Mouse (Mus musculus) monocyte, adult 59 days (primary cell): ENCODE results near the gene Stip1. TPM values are rescaled to one million over a fixed set of nuclear protein-coding genes. Genes with fewer than 3 reads are reported as not detected.

Experiments
- total RNA-seq, 2 experiments: library from RNA; stranded (reverse); gene quantifications; one replicate each; pipeline ENCODE4 v1.2.4; 2023

Gene Stip1
- 10 to 100 TPM; 61.2 to 64.6 TPM for total RNA-seq

GRCm38 (mm10) chr19:7039841-7040636, at the start of gene Stip1:
Stip1 (minus strand) TSS chr19:7039967.

GRCm38 (mm10) chr19:7056248-7057087, 16.7 kb upstream of the Stip1 start, which contains the start of gene Macrod1:
Macrod1 (plus strand) TSS chr19:7056810.

GRCm38 (mm10) chr19:7019191-7019590, 20.6 kb downstream of the Stip1 start, which contains the start of gene Fermt3:
Fermt3 (minus strand) TSS chr19:7019469.

GRCm38 (mm10) chr19:6996006-6996405, 43.8 kb downstream of the Stip1 start, which contains the start of the genes Nudt22 and Trpt1:
Nudt22 (minus strand) TSS chr19:6996117.
Trpt1 (plus strand) TSS chr19:6996131.

GRCm38 (mm10) chr19:6992011-6992858, 47.5 kb downstream of the Stip1 start, which contains the start of gene Dnajc4:
Dnajc4 (minus strand) TSS chr19:6992572.

GRCm38 (mm10) chr19:6987061-6987903, 52.5 kb downstream of the Stip1 start, which contains the start of gene Vegfb:
Vegfb (minus strand) TSS chr19:6987651.

GRCm38 (mm10) chr19:6980381-6981093, 59.2 kb downstream of the Stip1 start, which contains the start of gene Fkbp2:
Fkbp2 (minus strand) TSS chr19:6980501.

GRCm38 (mm10) chr19:6975537-6976521, 63.9 kb downstream of the Stip1 start, which contains the start of gene Plcb3:
Plcb3 (minus strand) TSS chr19:6976470.

GRCm38 (mm10) chr19:6974211-6975205, 65.3 kb downstream of the Stip1 start, which contains the start of gene Ppp1r14b:
Ppp1r14b (plus strand) TSS chr19:6974968.

Other genes with a start within 250 kb of the Stip1 start
- gene Rps6ka4, start 199.3 kb downstream of the Stip1 start, total RNA-seq: 10 to 100 TPM; 44.6 to 47.2 TPM
- gene Ccdc88b, start 181.8 kb downstream of the Stip1 start, total RNA-seq: 100 to 1,000 TPM in 1 of 2 experiments, 10 to 100 TPM in 1; 90.6 to 102 TPM
- 100 to 1,000 TPM; 148 to 158 TPM for gene Trmt112, start 130.3 kb downstream of the Stip1 start, total RNA-seq
- 100 to 1,000 TPM; 664 to 666 TPM for gene Prdx5, start 129.9 kb downstream of the Stip1 start, total RNA-seq
- 10 to 100 TPM; 51.8 to 51.9 TPM for gene Esrra, start 118.2 kb downstream of the Stip1 start, total RNA-seq
- not detected for gene Catsperz, start 114.6 kb downstream of the Stip1 start, total RNA-seq
- not detected for gene Kcnk4, start 105.5 kb downstream of the Stip1 start, total RNA-seq
- gene Bad, start 98.1 kb downstream of the Stip1 start, total RNA-seq: 10 to 100 TPM; 23.4 to 30.4 TPM
- 10 to 100 TPM; 29.9 to 30.8 TPM for gene Gpr137, start 97.5 kb downstream of the Stip1 start, total RNA-seq
- 10 to 100 TPM; 54.6 to 62.8 TPM for gene Ppp1r14b, start 65.0 kb downstream of the Stip1 start, total RNA-seq
- gene Plcb3, start 63.5 kb downstream of the Stip1 start, total RNA-seq: 10 to 100 TPM; 33.4 to 35.2 TPM
- 10 to 100 TPM; 46.1 to 59.4 TPM for gene Fkbp2, start 59.5 kb downstream of the Stip1 start, total RNA-seq
- gene Vegfb, start 52.3 kb downstream of the Stip1 start, total RNA-seq: 10 to 100 TPM in 1 of 2 experiments, 1 to 10 TPM in 1; 9.7 to 12.2 TPM
- 10 to 100 TPM; 22.5 to 25.3 TPM for gene Dnajc4, start 47.4 kb downstream of the Stip1 start, total RNA-seq
- 10 to 100 TPM; 11.1 to 16.9 TPM for gene Nudt22, start 43.9 kb downstream of the Stip1 start, total RNA-seq
- 1 to 10 TPM; 1.4 to 1.9 TPM for gene Trpt1, start 43.8 kb downstream of the Stip1 start, total RNA-seq
- gene Fermt3, start 20.5 kb downstream of the Stip1 start, total RNA-seq: 100 to 1,000 TPM; 282 to 286 TPM
- 1 to 10 TPM; 6.4 to 8.0 TPM for gene Macrod1, start 16.8 kb upstream of the Stip1 start, total RNA-seq
- not detected for gene Flrt1, start 65.8 kb upstream of the Stip1 start, total RNA-seq
- 10 to 100 TPM; 77.9 to 92.2 TPM for gene Otub1, start 166.3 kb upstream of the Stip1 start, total RNA-seq
- gene Cox8a, start 177.6 kb upstream of the Stip1 start, total RNA-seq: 100 to 1,000 TPM; 337 to 344 TPM
- 10 to 100 TPM; 28.4 to 30.2 TPM for gene Naa40, start 201.2 kb upstream of the Stip1 start, total RNA-seq
- not detected for gene Rcor2, start 227.4 kb upstream of the Stip1 start, total RNA-seq